In genomic region chr16:92422435-92423362, GRCm38 (mm10) we compare ENCODE assay signal across 10 mouse cellular contexts. TPM values are rescaled to one million over a fixed set of nuclear protein-coding genes. Genes with fewer than 3 reads are reported as not detected.
DNase-seq lines count a peak whose midpoint lies in the region; ATAC-seq and TF ChIP-seq lines count a peak whose summit lies in the region.
"Had no signal": no experiment of that assay in that cellular context is flagged by ENCODE, and none has a peak within 500 bp of the region (broad histone marks: within the 10 kb centered on the region; RNA-seq: fewer than 3 reads in every experiment).

No protein-coding gene starts in this region.

- no peak overlapping the region for H3K4me2 ChIP-seq in forebrain, embryonic 16.5 days (ENCODE audit: low read length)
- H3K4me2 ChIP-seq in hindbrain, postnatal 0 days (ENCODE audit: low read depth, low read length) = no peak overlapping the region
- H3K4me2 ChIP-seq in hindbrain, embryonic 14.5 days (replicated peaks) = no peak overlapping the region
- H3K4me2 ChIP-seq: lung, embryonic 15.5 days; midbrain, embryonic 11.5 days had no signal

- H3K9me3 ChIP-seq in forebrain, embryonic 10.5 days = no peaks in the 10 kb centered on the region
- H3K9me3 ChIP-seq in forebrain, embryonic 16.5 days (ENCODE audit: control insufficient read depth, low read length) = no peaks in the 10 kb centered on the region
- H3K9me3 ChIP-seq in hindbrain, postnatal 0 days (ENCODE audit: low read length) = no peaks in the 10 kb centered on the region
- no peaks in the 10 kb centered on the region for H3K9me3 ChIP-seq in hindbrain, embryonic 14.5 days (ENCODE audit: control insufficient read depth, low read length)
- H3K9me3 ChIP-seq in E14TG2a.4 (ENCODE audit: low read length) = no peaks in the 10 kb centered on the region
- H3K9me3 ChIP-seq in limb, embryonic 10.5 days (replicated peaks) = no peaks in the 10 kb centered on the region
- H3K9me3 ChIP-seq: lung, embryonic 15.5 days had no signal

- H3K9ac ChIP-seq in forebrain, embryonic 16.5 days (replicated peaks; ENCODE audit: low read depth, low read length) = no peak overlapping the region
- H3K9ac ChIP-seq in hindbrain, postnatal 0 days (replicated peaks; ENCODE audit: low read length) = no peak overlapping the region
- no peak overlapping the region for H3K9ac ChIP-seq in hindbrain, embryonic 14.5 days
- H3K9ac ChIP-seq: lung, embryonic 15.5 days had no signal

- peaks cover 3% of the 10 kb centered on the region; the same call in 1 of the 2 replicates for H3K36me3 ChIP-seq in forebrain, embryonic 10.5 days (replicated peaks)
- no peaks in the 10 kb centered on the region for H3K36me3 ChIP-seq in forebrain, embryonic 16.5 days (ENCODE audit: control insufficient read depth, insufficient read depth)
- H3K36me3 ChIP-seq in hindbrain, postnatal 0 days (ENCODE audit: insufficient read depth, low read length) = no peaks in the 10 kb centered on the region
- H3K36me3 ChIP-seq in hindbrain, embryonic 14.5 days (replicated peaks; ENCODE audit: control insufficient read depth, insufficient read depth) = no peaks in the 10 kb centered on the region
- peaks cover 2% of the 10 kb centered on the region; the same call in 1 of the 2 replicates for H3K36me3 ChIP-seq in E14TG2a.4 (ENCODE audit: insufficient read depth, low read length)
- H3K36me3 ChIP-seq in limb, embryonic 10.5 days = peaks cover 2% of the 10 kb centered on the region; the same call in 1 of the 2 replicates
- H3K36me3 ChIP-seq: lung, embryonic 15.5 days had no signal

- TF ChIP-seq CTCF in hindbrain, postnatal 0 days (IDR thresholded peaks at IDR 0.05; ENCODE audit: low read depth) = no peak
- TF ChIP-seq CTCF in E14TG2a.4 (conservative IDR thresholded peaks at IDR 0.05; ENCODE audit: low read length) = no peak

- H3K4me3 ChIP-seq in forebrain, embryonic 10.5 days = no peak overlapping the region
- no peak overlapping the region for H3K4me3 ChIP-seq in forebrain, embryonic 16.5 days (replicated peaks; ENCODE audit: low read length)
- no peak overlapping the region for H3K4me3 ChIP-seq in hindbrain, postnatal 0 days (ENCODE audit: low read length)
- H3K4me3 ChIP-seq in hindbrain, embryonic 14.5 days (replicated peaks; ENCODE audit: low read length) = no peak overlapping the region
- peak overlapping the region; percentile 58 for H3K4me3 ChIP-seq in E14TG2a.4 (replicated peaks; ENCODE audit: low read length)
- H3K4me3 ChIP-seq in limb, embryonic 10.5 days = no peak overlapping the region
- H3K4me3 ChIP-seq: lung, embryonic 15.5 days had no signal

- H3K27me3 ChIP-seq in forebrain, embryonic 10.5 days (ENCODE audit: poor library complexity, severe bottlenecking) = no peaks in the 10 kb centered on the region
- H3K27me3 ChIP-seq in forebrain, embryonic 16.5 days (replicated peaks; ENCODE audit: control insufficient read depth, insufficient read depth, low read length) = no peaks in the 10 kb centered on the region
- H3K27me3 ChIP-seq in hindbrain, postnatal 0 days (ENCODE audit: insufficient read depth, low read length) = no peaks in the 10 kb centered on the region
- H3K27me3 ChIP-seq in hindbrain, embryonic 14.5 days (ENCODE audit: control insufficient read depth, insufficient read depth, low read length) = no peaks in the 10 kb centered on the region
- no peaks in the 10 kb centered on the region for H3K27me3 ChIP-seq in E14TG2a.4 (ENCODE audit: insufficient read depth, low read length)
- no peaks in the 10 kb centered on the region for H3K27me3 ChIP-seq in limb, embryonic 10.5 days (ENCODE audit: low read depth, poor library complexity, severe bottlenecking)
- H3K27me3 ChIP-seq: lung, embryonic 15.5 days had no signal

- peak overlapping the region; percentile 41; the same call in 1 of the 2 replicates for H3K27ac ChIP-seq in forebrain, embryonic 10.5 days
- no peak overlapping the region for H3K27ac ChIP-seq in forebrain, embryonic 16.5 days (ENCODE audit: low read length)
- 0 out of 2 replicates have a peak overlapping the region, but pooled peaks have one; percentile 13 for H3K27ac ChIP-seq in hindbrain, postnatal 0 days
- H3K27ac ChIP-seq in hindbrain, embryonic 14.5 days = no peak overlapping the region
- peak overlapping the region; percentile 65; the same call in 1 of the 2 replicates for H3K27ac ChIP-seq in limb, embryonic 10.5 days
- H3K27ac ChIP-seq: lung, embryonic 15.5 days had no signal

- no peak for DNase-seq in forebrain, embryonic 10.5 days (ENCODE audit: extremely low spot score, low spot score)
- DNase-seq in hindbrain, postnatal 0 days (ENCODE audit: low spot score) = no peak
- no peak for DNase-seq in hindbrain, embryonic 14.5 days (ENCODE audit: low spot score)
- DNase-seq in limb, embryonic 10.5 days (ENCODE audit: low spot score) = no peak
- DNase-seq in lung, postnatal 10 days = no peak
- no peak for DNase-seq in ovary, postnatal 14 days (ENCODE audit: low spot score)

- H3K4me1 ChIP-seq in forebrain, embryonic 10.5 days = peaks cover 35% of the 10 kb centered on the region
- peaks cover 7% of the 10 kb centered on the region for H3K4me1 ChIP-seq in forebrain, embryonic 16.5 days (replicated peaks; ENCODE audit: control insufficient read depth, insufficient read depth, low read length)
- no peaks in the 10 kb centered on the region for H3K4me1 ChIP-seq in hindbrain, postnatal 0 days (ENCODE audit: insufficient read depth, low read length)
- 0 out of 2 replicates have a peak, but pooled peaks cover 11% of the 10 kb centered on the region for H3K4me1 ChIP-seq in hindbrain, embryonic 14.5 days (replicated peaks; ENCODE audit: control insufficient read depth, insufficient read depth, low read length)
- peaks cover 64% of the 10 kb centered on the region for H3K4me1 ChIP-seq in E14TG2a.4 (replicated peaks; ENCODE audit: low read depth, low read length)
- peaks cover 42% of the 10 kb centered on the region for H3K4me1 ChIP-seq in limb, embryonic 10.5 days

- ATAC-seq in forebrain, embryonic 16.5 days = no peak
- no peak for ATAC-seq in hindbrain, postnatal 0 days
- ATAC-seq in hindbrain, embryonic 14.5 days (ENCODE audit: low FRiP score) = no peak

- WGBS in forebrain, embryonic 10.5 days = 85% methylated on average over 13 of the region's 13 CpGs
- WGBS in forebrain, embryonic 16.5 days = 89% methylated on average over 13 of the region's 13 CpGs
- 83% methylated on average over 13 of the region's 13 CpGs for WGBS in hindbrain, postnatal 0 days
- 83% methylated on average over 13 of the region's 13 CpGs for WGBS in hindbrain, embryonic 14.5 days
- WGBS in limb, embryonic 10.5 days = 79% methylated on average over 13 of the region's 13 CpGs

RNA-seq across cellular contexts. Expression of gene Rcan1, which starts 48.0 kb away (rescaled TPM):
- polyA plus RNA-seq in forebrain, embryonic 10.5 days (2016; fragmentation: Nextera tagmentation; extraction: Ambion mirVana) = 34.4 and 34.7 TPM in 2 replicates
- 48.1 and 50.7 TPM in 2 replicates for polyA plus RNA-seq in forebrain, embryonic 16.5 days (2015; fragmentation: Nextera tagmentation; extraction: Ambion mirVana)
- total RNA-seq in hindbrain, postnatal 0 days (2014; rRNA removed) = 78.9 and 87.1 TPM in 2 replicates
- polyA plus RNA-seq in hindbrain, postnatal 0 days (2015; fragmentation: Nextera tagmentation; extraction: Ambion mirVana) = 63.0 and 67.4 TPM in 2 replicates
- polyA plus RNA-seq in hindbrain, embryonic 14.5 days (2014; fragmentation: Nextera tagmentation; extraction: Ambion mirVana) = 76.8 and 92.3 TPM in 2 replicates
- 26.1 and 28.0 TPM in 2 replicates for polyA plus RNA-seq in limb, embryonic 10.5 days (2016; fragmentation: Nextera tagmentation; extraction: Ambion mirVana)

Comparison
In these comparisons a context has a peak if more than half of its experiments do, and no peak if none do; other contexts are left out.
1. H3K27ac ChIP-seq: peak in forebrain, embryonic 10.5 days (single experiment), hindbrain, postnatal 0 days (single experiment) and limb, embryonic 10.5 days (single experiment); none in forebrain, embryonic 16.5 days (single experiment) and hindbrain, embryonic 14.5 days (single experiment).